Mouse (Mus musculus): Measurements from ENCODE around the gene Rpl3. TPM values are rescaled to one million over a fixed set of nuclear protein-coding genes. Genes with fewer than 3 reads are reported as not detected.

Gene Rpl3
- polyA plus RNA-seq, 1 experiment from 2014 or later = 1,379 TPM

- Histone ChIP-seq H3K9me3 (ENCODE audit: control insufficient read depth, low read depth, low read length) (no peaks in the 10 kb centered on the region), H3K4me2 (replicated peaks; ENCODE audit: low read depth, low read length) (no peak overlapping the region), H3K27ac (ENCODE audit: low read length) (no peak overlapping the region), H3K27me3 (ENCODE audit: control insufficient read depth, insufficient read depth, low read length) (no peaks in the 10 kb centered on the region), H3K4me1 (ENCODE audit: control insufficient read depth, insufficient read depth, low read length) (no peaks in the 10 kb centered on the region), H3K9ac (replicated peaks; ENCODE audit: low read depth, low read length) (no peak overlapping the region), H3K36me3 (ENCODE audit: control insufficient read depth, insufficient read depth, low read length) (no peaks in the 10 kb centered on the region), H3K4me3 (ENCODE audit: low read depth, low read length) (no peak overlapping the region)
- 13% methylated on average over 13 of the region's 13 CpGs for WGBS
- ATAC-seq (ENCODE audit: insufficient number of reproducible peaks, insufficient read depth, low FRiP score, low read depth) = no peak
These were observed 26.3 kb downstream of the Rpl3 start for GRCm38 (mm10) chr15:80065414-80065813.

GRCm38 (mm10) chr15:80064965-80065364, 26.7 kb downstream of the Rpl3 start:
- no peaks in the 10 kb centered on the region for H3K9me3 ChIP-seq (ENCODE audit: control insufficient read depth, low read depth, low read length)
- H3K27me3 ChIP-seq (ENCODE audit: control insufficient read depth, insufficient read depth, low read length) = no peaks in the 10 kb centered on the region
- no peak overlapping the region for H3K9ac ChIP-seq (replicated peaks; ENCODE audit: low read depth, low read length)
- ATAC-seq (ENCODE audit: insufficient number of reproducible peaks, insufficient read depth, low FRiP score, low read depth) = no peak
- no peaks in the 10 kb centered on the region for H3K4me1 ChIP-seq (ENCODE audit: control insufficient read depth, insufficient read depth, low read length)
- H3K4me3 ChIP-seq (ENCODE audit: low read depth, low read length) = no peak overlapping the region
- no peak overlapping the region for H3K27ac ChIP-seq (ENCODE audit: low read length)
- no peak overlapping the region for H3K4me2 ChIP-seq (replicated peaks; ENCODE audit: low read depth, low read length)
- WGBS = 70% methylated on average over 5 of the region's 5 CpGs
- H3K36me3 ChIP-seq (ENCODE audit: control insufficient read depth, insufficient read depth, low read length) = no peaks in the 10 kb centered on the region

DNA sequence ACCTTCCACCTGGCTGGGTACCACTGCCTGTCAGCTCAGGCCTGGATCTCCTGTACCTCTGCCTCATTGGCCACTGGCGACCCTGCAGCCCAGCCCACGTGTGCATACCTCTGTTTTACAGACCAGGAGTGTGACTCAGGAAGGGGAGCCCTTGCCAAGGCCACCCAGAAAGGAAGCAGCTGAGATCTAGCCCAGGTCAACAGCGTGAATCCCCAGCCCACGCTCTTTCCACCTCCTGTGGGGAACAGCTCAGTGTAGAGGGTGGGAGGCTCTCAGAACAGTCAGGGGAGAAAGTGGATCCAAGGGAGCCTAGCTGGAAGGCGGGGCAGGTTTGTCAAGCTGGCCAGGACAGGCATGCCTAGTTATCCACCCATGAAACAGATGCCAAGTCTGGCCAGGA, 28.8 kb downstream of the Rpl3 start:
- Histone ChIP-seq H3K9ac (replicated peaks; ENCODE audit: low read depth, low read length) (no peak overlapping the region), H3K4me2 (replicated peaks; ENCODE audit: low read depth, low read length) (no peak overlapping the region), H3K27me3 (ENCODE audit: control insufficient read depth, insufficient read depth, low read length) (no peaks in the 10 kb centered on the region), H3K4me1 (ENCODE audit: control insufficient read depth, insufficient read depth, low read length) (0 out of 2 replicates have a peak, but pooled peaks cover 4% of the 10 kb centered on the region), H3K36me3 (ENCODE audit: control insufficient read depth, insufficient read depth, low read length) (no peaks in the 10 kb centered on the region), H3K4me3 (ENCODE audit: low read depth, low read length) (no peak overlapping the region), H3K27ac (ENCODE audit: low read length) (no peak overlapping the region), H3K9me3 (ENCODE audit: control insufficient read depth, low read depth, low read length) (no peaks in the 10 kb centered on the region)
- ATAC-seq (ENCODE audit: insufficient number of reproducible peaks, insufficient read depth, low FRiP score, low read depth) = no peak
- 50% methylated on average over 5 of the region's 5 CpGs for WGBS

GRCm38 (mm10) chr15:80062339-80062738, 29.3 kb downstream of the Rpl3 start:
- H3K9ac ChIP-seq (replicated peaks; ENCODE audit: low read depth, low read length) = no peak overlapping the region
- H3K4me3 ChIP-seq (ENCODE audit: low read depth, low read length) = no peak overlapping the region
- 0 out of 2 replicates have a peak, but pooled peaks cover 4% of the 10 kb centered on the region for H3K4me1 ChIP-seq (ENCODE audit: control insufficient read depth, insufficient read depth, low read length)
- no peaks in the 10 kb centered on the region for H3K9me3 ChIP-seq (ENCODE audit: control insufficient read depth, low read depth, low read length)
- 65% methylated on average over 8 of the region's 9 CpGs for WGBS
- H3K27me3 ChIP-seq (ENCODE audit: control insufficient read depth, insufficient read depth, low read length) = no peaks in the 10 kb centered on the region
- no peak overlapping the region for H3K4me2 ChIP-seq (replicated peaks; ENCODE audit: low read depth, low read length)
- H3K27ac ChIP-seq (ENCODE audit: low read length) = no peak overlapping the region
- H3K36me3 ChIP-seq (ENCODE audit: control insufficient read depth, insufficient read depth, low read length) = no peaks in the 10 kb centered on the region
- ATAC-seq (ENCODE audit: insufficient number of reproducible peaks, insufficient read depth, low FRiP score, low read depth) = no peak

DNA sequence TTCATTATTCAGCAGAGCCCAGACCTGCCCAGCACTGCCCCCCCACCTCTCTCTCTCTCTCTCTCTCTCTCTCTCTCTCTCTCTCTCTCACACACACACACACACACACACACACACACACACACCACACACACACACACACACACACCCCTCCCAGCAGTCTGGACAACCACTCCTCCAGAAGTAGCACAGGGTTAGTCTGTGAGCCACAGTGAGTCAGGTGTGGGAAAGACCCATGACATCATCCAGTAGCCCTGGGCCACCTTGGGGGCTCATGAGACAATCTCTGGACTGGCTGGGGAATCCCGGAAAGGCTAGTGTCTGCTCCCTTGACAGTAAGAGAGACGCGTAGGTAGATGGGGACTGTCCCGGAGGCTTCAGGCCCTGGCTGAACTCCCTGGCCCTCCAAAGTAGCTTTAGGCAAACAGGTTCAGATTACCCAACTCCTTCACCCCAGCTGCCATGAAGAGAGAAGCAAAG, 30.6 kb downstream of the Rpl3 start:
- no peaks in the 10 kb centered on the region for H3K27me3 ChIP-seq (ENCODE audit: control insufficient read depth, insufficient read depth, low read length)
- ATAC-seq (ENCODE audit: insufficient number of reproducible peaks, insufficient read depth, low FRiP score, low read depth) = no peak
- no peaks in the 10 kb centered on the region for H3K36me3 ChIP-seq (ENCODE audit: control insufficient read depth, insufficient read depth, low read length)
- no peaks in the 10 kb centered on the region for H3K9me3 ChIP-seq (ENCODE audit: control insufficient read depth, low read depth, low read length)
- no peak overlapping the region for H3K4me2 ChIP-seq (replicated peaks; ENCODE audit: low read depth, low read length)
- 82% methylated on average over 4 of the region's 4 CpGs for WGBS
- no peak overlapping the region for H3K9ac ChIP-seq (replicated peaks; ENCODE audit: low read depth, low read length)
- no peak overlapping the region for H3K27ac ChIP-seq (ENCODE audit: low read length)
- no peak overlapping the region for H3K4me3 ChIP-seq (ENCODE audit: low read depth, low read length)
- 0 out of 2 replicates have a peak, but pooled peaks cover 4% of the 10 kb centered on the region for H3K4me1 ChIP-seq (ENCODE audit: control insufficient read depth, insufficient read depth, low read length)

DNA sequence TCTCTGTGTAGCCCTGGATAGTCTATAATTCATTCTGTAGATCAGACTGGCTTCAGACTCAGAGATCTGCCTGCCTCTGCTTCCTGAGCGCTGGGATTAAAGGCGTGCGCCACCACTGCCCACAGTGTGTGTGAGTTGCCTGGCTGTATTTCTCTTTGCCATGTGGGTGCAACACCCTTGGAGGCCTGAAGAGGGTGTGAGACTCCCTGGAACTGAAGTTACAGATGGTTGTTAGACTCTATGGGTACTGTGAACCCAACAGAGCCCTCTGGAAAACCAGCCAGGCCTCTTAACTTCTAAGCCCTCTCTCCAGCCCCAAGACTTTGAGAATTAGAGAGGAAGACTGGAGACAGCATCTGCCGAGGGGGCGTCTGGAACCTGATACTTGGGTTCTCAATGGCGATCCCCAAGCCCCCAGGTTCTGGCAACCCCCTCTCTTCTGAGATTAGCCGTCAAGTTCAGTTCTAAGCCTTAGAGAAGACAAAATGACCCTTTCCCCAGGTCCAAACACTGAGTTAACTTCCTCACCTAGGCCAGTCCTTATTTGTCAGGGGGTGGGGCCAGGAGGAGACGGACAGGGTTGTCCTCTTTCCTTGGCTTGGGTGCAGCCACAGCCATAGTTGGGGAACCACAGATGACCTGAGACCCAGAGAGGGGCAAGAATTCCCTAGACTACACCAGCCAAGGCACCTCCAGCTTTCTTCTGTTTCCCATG, 31.2 kb downstream of the Rpl3 start:
- H3K9me3 ChIP-seq (ENCODE audit: control insufficient read depth, low read depth, low read length) = no peaks in the 10 kb centered on the region
- no peaks in the 10 kb centered on the region for H3K36me3 ChIP-seq (ENCODE audit: control insufficient read depth, insufficient read depth, low read length)
- no peak overlapping the region for H3K9ac ChIP-seq (replicated peaks; ENCODE audit: low read depth, low read length)
- H3K4me3 ChIP-seq (ENCODE audit: low read depth, low read length) = no peak overlapping the region
- H3K27me3 ChIP-seq (ENCODE audit: control insufficient read depth, insufficient read depth, low read length) = no peaks in the 10 kb centered on the region
- WGBS = 92% methylated on average over 8 of the region's 8 CpGs
- H3K27ac ChIP-seq (ENCODE audit: low read length) = no peak overlapping the region
- H3K4me1 ChIP-seq (ENCODE audit: control insufficient read depth, insufficient read depth, low read length) = peaks cover 4% of the 10 kb centered on the region; the same call in 1 of the 2 replicates
- ATAC-seq (ENCODE audit: insufficient number of reproducible peaks, insufficient read depth, low FRiP score, low read depth) = no peak
- H3K4me2 ChIP-seq (replicated peaks; ENCODE audit: low read depth, low read length) = no peak overlapping the region

DNA sequence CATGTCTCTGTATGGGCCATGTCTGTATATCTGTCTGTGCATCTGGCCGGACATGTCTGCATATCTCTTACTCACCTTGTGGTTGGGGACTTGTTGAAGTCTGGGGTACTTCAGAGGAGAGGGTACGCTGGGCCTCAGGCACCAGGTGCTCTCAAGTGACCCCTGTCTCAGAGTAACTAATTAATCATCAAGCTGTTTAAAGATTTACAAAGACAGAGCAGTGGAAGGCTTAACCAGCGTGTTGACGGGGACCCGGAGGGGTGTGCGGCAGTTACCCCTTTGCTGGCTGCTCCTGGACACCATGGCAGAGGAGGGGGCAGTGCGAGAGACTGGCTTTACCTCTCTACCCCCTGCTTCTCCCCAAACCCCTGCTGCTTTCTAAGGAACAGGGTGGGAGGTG, 32.1 kb downstream of the Rpl3 start:
- H3K9me3 ChIP-seq (ENCODE audit: control insufficient read depth, low read depth, low read length) = no peaks in the 10 kb centered on the region
- peaks cover 4% of the 10 kb centered on the region; the same call in 1 of the 2 replicates for H3K4me1 ChIP-seq (ENCODE audit: control insufficient read depth, insufficient read depth, low read length)
- H3K27ac ChIP-seq (ENCODE audit: low read length) = no peak overlapping the region
- no peak overlapping the region for H3K4me2 ChIP-seq (replicated peaks; ENCODE audit: low read depth, low read length)
- H3K27me3 ChIP-seq (ENCODE audit: control insufficient read depth, insufficient read depth, low read length) = no peaks in the 10 kb centered on the region
- no peaks in the 10 kb centered on the region for H3K36me3 ChIP-seq (ENCODE audit: control insufficient read depth, insufficient read depth, low read length)
- no peak overlapping the region for H3K9ac ChIP-seq (replicated peaks; ENCODE audit: low read depth, low read length)
- no peak for ATAC-seq (ENCODE audit: insufficient number of reproducible peaks, insufficient read depth, low FRiP score, low read depth)
- WGBS = 26% methylated on average over 7 of the region's 7 CpGs
- no peak overlapping the region for H3K4me3 ChIP-seq (ENCODE audit: low read depth, low read length)

DNA sequence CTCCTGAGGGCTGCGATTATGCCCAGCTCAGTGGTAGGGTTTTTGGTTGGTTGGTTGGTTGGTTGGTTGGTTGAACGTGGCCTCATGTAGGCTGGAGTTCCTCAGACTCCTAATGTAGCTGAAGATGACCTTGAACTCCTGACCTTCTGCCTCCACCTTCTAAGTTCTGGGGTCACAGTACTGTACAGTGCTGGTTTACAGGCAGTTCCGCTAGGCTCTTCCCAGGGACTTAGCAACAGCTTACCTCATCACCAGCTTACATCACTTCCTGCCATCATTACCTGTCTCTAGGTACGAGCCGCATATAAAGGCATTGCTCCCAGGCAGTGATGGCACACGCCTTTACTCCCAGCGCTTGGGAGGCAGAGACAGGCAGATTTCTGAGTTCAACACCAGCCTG, 33.5 kb downstream of the Rpl3 start:
- H3K27me3 ChIP-seq (ENCODE audit: control insufficient read depth, insufficient read depth, low read length) = no peaks in the 10 kb centered on the region
- no peaks in the 10 kb centered on the region for H3K9me3 ChIP-seq (ENCODE audit: control insufficient read depth, low read depth, low read length)
- no peaks in the 10 kb centered on the region for H3K36me3 ChIP-seq (ENCODE audit: control insufficient read depth, insufficient read depth, low read length)
- peaks cover 4% of the 10 kb centered on the region; the same call in 1 of the 2 replicates for H3K4me1 ChIP-seq (ENCODE audit: control insufficient read depth, insufficient read depth, low read length)
- no peak for ATAC-seq (ENCODE audit: insufficient number of reproducible peaks, insufficient read depth, low FRiP score, low read depth)
- H3K9ac ChIP-seq (replicated peaks; ENCODE audit: low read depth, low read length) = no peak overlapping the region
- H3K27ac ChIP-seq (ENCODE audit: low read length) = no peak overlapping the region
- WGBS = 89% methylated on average over 7 of the region's 7 CpGs
- H3K4me2 ChIP-seq (replicated peaks; ENCODE audit: low read depth, low read length) = no peak overlapping the region
- no peak overlapping the region for H3K4me3 ChIP-seq (ENCODE audit: low read depth, low read length)

All from stomach, embryonic 14.5 days (tissue).